Mouse (Mus musculus): Measurements from ENCODE around the gene Rassf3.
A peak's percentile ranks its signal among the peaks of the same experiment; 100 is the strongest.

DNA sequence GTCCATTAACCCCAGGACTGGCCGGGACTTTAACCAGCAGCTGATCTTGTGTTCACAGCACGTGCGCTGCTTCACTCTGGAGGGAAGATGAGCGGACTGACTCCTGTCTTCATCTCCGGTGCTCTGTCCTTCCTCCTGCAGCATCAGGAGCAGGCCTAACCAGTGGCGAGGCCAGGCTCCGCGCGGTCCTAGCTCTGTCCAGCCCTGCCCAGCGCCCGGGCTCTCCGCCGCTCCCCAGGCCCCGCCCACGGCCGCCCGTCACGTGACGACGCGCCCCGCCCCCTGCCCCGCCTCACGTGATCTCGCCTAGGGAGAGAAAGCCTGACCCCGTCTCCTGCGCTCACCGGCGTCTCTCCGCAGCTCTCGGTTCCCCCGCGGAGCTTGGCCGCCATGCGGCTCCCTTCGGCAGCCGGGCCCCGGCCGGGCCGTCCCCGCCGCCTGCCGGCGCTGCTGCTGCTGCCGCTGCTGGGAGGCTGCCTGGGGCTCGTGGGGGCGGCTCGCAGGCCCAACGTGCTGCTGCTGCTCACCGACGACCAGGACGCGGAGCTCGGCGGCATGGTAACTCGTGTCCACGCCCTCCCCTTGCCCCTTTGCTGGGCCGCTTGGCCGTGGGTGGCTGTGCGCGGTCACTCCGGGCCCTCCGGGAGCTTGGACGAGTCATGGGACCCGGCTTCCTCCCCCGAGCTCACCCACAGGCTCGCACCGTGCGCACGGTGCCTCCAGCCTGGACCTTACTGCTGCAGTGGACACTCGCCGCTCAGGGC lies 111.2 kb downstream of the Rassf3 start, which contains the start of gene Gns:
- TF ChIP-seq CTCF (IDR thresholded peaks at IDR 0.05; ENCODE audit: control insufficient read depth, insufficient read depth, low read length) (no peak), POLR2A (IDR thresholded peaks at IDR 0.05; ENCODE audit: borderline replicate concordance, control insufficient read depth, low read depth, low read length) (peak; percentile 33; the same call in 1 of the 2 replicates)
